Mouse (Mus musculus): ENCODE measurements around the gene Apobr.

DNA sequence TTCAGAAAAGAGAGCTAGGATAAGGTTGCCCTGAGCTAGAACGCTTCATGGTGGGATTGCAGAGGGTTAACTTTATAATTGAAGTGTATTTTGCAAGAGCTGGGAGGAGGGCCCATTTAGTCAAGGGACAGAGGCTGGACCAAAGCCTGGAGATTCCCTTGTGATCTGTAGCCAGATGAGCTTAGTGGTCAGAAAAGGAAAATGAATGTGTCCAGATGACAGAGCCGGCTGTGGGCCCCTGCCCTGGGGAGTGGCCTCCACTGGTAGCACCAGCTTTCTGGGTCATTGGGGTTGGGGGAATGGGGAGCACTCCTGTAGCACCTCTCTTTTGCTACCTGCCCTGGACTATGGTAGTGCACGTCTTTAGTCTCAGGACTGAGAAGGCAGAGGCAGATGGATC lies 22.3 kb downstream of the Apobr start:
- no peak for TF ChIP-seq GATA1 (IDR thresholded peaks at IDR 0.05; ENCODE audit: low read length)
- TF ChIP-seq TAL1 (IDR thresholded peaks at IDR 0.05; ENCODE audit: low read length), result no peak

Measured in erythroblast, embryonic 14.5 days (primary cell).